Mouse (Mus musculus) embryo, embryonic 10.5 days (tissue): ENCODE measurements around the gene Uncx.
A peak's percentile ranks its signal among the peaks of the same experiment; 100 is the strongest.

Source experiments
- DNase-seq: peaks from one replicate; pipeline ENCODE4 v3.0.0-alpha.2; 2015; ENCODE audit warnings: low spot score

Uncx gene

DNA sequence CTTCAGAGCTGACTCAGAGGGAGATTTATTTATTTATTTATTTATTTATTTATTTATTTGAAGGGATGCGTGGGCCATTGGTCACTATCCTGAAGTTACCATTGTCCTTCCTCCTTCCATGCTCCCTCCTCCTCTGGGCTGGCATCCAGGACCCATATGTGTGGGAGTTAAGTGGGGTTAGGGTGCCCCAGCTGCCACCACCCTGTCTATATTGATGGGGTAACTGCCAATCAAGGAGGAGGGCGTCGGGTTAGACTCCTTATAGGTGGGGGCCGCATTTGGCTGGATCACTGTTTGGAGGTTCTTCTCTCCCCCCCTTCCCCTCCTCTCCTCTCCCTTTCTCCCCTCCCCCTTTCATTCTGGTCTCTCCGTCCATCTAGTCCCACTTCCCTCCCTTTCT, 738 bp upstream of the Uncx start:
- DNase-seq, result no peak

DNA sequence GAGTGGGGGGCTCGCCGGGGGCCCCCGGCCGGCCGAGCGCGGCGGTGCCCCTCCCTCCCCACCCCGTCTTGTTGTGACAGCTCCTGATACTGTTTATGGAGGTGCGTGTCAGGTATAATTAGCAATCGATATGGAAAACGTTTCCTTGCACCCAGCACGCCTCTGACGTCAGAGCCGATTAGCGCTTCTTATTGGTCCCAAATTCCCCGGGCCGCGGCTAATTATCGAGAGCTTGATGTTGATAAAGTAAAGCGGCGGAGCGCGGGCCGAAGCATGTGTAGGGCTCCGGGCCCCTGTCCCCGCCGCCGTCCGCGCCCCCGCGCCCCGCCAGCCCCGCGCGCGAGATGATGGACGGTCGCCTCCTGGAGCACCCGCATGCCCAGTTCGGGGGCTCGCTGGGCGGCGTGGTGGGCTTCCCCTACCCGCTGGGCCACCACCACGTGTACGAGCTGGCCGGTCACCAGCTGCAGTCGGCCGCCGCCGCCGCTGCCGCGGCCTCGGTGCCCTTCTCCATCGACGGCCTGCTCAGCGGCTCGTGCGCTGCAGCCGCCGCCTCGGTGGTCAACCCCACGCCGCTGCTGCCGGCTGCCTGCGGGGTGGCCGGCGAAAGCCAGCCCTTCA, 466 bp downstream of the Uncx start:
- DNase-seq, result peak; percentile 83

DNA sequence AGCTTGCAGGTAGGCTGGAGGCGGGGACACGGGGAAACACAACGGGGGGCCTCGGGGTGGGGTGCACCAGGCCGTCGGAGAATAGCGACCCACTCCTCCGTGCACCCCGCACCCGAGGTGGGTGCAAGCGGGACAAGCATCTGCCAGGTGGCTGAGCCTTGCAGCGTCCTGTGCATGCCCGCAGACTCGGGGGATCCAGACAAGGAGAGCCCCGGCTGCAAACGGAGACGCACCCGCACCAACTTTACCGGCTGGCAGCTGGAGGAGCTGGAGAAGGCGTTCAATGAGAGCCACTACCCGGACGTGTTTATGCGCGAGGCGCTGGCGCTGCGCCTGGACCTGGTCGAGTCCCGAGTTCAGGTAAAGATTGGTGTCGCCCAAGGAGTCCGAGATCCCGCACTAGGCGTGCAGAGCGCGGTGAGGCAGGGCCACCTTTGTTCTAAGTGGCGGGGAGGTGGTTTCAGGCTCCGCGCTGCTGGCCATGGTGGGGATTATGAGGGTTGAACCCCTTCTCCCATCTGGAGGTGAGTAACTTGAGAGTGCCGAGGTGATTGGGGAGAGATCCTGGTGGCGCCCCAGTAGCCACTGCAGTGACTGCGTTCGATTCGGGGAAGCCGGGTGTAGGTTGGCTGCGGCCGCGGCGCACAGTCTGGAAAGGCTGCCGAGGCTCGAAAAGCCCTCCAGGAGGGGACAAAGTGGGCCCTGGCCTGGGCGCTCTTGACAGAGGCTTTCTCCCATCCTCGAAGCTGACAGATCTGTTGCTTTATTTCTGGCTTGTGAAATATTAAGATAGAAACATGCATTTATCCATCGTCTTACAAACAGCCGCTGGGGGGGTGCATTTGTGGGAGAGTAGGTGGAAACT, 1.2 kb downstream of the Uncx start:
- peak; percentile 53 for DNase-seq

DNA sequence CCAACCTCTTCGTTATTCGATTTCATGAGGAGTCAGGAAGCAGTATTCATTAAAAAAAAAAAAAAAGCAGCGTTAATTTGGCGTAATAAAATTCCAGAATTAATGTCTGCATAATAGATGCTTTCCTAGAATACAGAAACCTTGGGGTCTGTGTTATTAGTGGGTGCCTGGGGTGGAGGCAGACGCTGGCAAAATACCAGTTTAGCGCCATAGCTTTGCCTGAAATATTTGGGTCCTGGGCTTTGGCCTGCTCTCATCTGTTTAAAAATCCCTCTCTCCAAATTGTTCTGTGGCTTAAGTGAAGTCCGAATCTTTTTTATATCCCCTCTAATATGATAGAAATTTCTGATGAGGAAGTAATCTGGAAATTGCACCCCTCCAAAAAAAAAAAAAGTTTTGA, 1.9 kb downstream of the Uncx start:
- DNase-seq, result no peak

DNA sequence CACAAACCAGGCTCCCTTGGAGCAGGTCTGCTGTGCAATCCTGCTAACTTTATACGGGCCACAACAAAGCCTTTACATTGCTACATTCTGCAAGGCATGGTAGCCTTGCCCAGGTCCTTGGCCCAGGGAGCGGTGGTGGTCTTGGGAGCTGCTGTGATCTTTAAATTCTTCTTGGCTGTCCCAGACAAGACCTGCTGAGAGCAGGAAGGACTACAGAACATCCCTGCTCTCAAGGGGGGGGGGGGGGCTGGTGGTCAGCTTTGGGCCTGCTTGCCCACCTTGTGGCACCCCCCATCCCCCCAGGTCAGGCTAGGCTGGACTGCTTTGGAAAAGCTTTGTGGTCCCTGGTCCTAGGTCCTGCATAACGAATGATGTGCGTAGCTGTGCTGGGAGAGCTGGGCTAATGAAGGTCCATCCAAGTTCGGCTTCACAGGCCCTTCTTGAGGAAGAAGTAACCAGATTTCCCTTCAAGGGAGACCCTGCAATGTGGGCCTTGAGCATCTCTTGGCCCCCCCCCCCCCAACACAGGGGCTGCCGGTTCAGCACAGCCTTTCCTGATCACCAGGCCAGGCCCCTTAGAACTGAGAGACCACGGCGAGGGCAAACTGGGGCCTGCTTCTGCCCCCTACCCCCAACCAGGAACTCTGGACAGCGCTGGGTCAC, 2.5 kb downstream of the Uncx start:
- DNase-seq, result peak; percentile 40

DNA sequence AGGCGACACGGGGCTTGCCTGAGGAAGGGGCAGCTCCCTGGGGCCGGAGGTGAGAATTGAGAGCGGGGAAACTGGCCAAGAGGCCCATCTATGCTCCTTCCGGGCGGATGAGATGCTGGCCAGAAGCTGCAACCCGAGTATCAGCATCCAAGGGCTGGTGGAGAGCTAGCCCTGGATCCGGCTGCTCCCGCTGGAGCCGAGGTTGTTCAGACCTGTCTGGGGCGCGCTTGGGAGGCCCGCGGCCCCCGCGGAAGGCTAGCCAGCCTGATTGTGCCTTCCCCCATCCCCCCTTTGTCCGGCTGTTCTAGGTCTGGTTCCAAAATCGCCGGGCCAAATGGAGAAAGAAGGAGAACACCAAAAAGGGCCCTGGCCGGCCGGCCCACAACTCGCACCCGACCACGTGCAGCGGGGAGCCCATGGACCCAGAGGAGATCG, 3.1 kb downstream of the Uncx start:
- peak; percentile 52 for DNase-seq

DNA sequence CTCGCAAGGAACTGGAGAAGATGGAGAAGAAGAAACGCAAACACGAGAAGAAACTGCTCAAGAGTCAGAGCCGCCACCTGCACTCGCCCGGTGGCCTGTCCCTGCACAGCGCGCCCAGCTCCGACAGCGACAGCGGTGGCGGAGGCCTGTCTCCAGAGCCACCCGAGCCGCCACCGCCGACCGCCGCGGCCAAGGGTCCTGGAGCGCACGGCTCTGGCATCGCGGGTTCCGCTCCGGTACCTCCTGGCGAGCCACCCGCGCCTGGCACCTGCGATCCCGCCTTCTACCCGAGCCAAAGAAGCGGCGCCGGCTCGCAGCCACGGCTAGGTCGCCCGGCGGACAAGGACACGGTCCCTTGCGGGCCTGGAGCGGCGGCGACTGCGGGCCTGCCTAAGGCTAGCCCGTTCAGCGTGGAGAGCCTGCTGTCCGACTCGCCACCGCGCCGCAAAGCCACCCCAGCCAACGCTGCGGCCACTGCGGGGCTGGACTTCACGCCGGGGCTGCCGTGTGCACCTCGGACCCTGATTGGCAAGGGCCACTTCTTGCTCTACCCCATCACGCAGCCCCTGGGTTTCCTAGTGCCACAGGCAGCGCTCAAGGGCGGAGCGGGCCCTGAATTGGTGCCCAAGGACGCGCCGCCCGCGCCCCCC, 3.6 kb downstream of the Uncx start:
- DNase-seq, result peak; percentile 44

DNA sequence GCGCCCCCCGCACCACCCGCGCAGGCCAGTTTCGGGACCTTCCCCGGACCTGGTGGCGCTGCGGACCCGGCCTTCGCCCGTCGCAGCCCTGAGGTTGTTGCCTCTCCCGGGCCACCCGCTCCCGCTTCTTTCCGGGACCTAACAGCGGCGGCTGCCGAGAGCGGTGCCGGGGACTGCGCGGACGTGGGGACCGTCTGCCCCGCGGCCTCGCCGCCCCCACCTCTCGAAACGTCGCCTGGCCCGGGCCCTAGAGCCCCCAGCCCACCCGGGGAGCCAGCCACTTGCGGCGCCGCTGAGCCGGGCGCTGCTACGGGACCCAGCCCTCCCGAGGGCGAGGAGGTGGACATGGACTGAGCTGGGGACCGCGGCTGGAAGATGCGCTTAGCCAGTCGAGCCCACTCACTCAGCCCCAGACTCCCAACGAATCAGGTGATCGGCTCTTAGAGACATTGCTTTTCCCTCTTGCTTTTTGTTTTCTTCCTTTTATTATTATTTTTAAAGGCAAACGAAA, 4.2 kb downstream of the Uncx start:
- DNase-seq, result peak; percentile 65

DNA sequence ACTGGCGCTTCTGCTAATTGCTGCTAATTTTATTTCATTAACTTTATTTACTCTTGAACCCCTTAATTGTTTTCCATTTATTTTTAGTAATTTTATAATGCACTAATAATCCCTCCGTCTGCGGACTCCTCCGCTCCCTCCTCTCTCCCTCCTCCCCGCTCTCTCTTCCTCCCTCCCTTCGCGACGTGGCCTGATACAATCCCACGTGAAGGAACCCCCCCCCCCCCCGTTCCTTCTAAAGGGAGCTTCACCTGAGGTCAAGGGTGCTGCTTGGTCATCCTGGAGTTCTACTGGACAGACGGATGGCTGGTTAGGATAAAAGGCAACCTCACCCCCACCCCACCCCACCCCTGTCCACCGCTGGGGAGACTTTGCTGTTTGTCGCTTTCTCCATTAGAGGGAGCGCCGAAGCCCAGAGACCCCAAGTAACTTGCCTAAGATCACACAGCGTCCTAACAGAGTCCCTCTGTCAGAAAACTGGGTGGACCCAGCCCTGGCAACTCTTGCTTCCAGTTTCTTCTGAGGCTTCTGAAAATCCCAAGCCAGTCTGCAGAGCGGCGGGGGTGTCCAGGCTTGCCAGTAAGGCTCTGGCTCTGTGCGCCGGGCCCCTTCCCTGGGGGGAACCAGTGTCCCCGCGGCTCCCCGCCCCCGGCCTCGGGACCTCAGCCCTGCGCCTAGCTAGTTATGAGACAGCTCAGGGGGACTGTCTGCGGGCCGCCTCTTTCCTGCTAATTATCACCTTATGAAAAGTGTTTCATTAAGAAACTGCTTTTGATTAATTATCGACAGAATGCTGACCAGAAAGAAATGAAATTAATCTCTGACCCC, 10.4 kb downstream of the Uncx start:
- DNase-seq, result peak; percentile 50

DNA sequence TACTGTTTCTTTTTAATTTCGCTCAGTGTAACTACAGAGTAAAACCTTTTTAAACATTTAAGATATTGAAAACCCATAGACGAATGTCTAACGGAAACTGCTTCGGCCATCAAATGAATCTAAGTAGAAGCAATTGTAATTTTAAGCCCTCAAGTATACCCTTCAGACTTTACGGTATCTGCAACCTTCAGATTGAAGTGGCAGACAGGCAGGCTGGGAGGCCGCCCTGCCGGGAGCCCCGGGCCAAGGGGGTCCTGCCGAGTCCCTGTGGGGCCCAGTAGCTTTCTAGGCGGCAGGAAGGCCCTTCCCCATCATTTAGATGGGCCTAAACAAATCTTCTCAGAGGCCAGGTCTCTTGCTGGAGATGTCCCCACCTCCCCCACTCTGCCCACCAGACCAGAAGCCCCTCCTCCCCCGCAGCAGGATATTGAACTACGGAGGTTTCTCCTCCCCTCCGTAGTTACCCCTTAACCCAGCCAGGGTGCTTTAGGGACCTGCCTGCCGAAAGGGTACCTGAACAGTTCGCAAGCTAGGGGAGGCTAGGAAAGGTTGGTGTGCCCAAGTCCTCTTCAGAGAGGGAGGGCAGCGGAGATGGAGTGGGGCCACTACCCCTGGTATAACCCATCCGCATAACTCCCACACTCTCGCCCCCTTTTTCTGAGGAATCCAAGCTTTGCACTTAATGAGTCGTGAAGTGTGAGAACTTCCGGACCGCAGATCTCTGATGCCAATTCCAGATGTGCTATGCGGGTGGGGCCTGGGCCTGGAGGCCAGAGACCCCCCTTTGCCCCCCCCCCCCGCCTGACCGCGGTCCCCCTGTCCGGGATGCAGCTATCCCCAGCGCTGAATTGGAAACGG, 11.4 kb downstream of the Uncx start:
- DNase-seq, result peak; percentile 55

DNA sequence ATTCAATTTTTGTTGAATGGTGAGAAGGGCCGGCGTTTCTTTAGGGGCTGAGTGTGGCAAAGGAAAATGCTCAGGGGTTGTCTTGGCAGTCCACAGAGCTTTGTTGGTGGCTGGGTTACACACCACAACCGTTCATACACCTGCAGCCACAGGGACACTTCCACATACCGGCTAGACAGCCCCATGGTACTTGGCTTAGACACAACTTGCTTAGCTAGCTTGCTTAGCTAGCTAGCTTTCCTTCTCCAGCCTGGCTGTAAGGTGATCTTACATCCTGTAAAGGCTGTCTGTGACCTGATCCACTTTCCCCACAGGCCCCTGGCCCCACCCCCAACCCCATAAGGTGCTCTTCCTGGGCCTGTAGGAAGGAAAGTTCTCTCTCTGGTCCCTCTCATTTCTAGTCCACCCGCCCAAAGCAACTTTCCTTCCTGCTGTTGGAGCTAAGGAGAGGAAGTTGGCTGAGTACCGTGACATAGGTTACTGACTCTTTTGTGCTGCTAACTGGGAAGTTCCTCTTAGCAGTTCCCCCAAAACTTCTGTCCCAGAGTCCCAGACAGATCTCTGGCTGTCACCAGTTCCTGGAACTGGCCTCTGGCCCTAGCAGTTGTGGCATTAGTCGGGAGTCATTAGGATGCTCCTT, 12.3 kb downstream of the Uncx start:
- DNase-seq, result peak; percentile 39

DNA sequence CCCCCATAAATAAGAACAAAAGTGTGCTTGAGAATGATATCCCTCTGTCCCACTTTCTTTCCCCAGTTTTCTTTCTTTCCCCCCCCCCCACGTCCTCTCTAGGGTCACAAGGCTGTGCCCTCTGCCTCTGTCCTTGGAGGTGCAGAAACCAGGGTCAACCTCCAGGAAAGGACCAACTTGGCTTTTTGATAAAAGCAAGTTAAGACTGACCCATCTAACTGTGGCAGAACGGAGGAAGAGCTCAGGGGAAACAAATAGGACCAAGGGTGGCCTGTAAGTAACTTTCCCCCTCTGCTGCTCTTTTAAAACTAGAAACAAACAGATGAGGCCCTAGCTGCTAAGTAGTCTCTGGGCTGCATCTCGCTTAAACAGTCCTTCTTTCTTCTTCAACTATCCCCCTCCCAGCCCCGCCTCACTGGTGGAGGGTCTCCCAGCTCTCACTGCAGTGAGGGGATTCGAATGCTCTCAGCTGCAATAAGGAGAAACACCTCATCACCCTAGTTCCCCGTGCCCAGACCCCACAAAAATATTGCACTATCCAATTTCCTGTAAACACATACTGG, 12.9 kb downstream of the Uncx start:
- peak; percentile 54 for DNase-seq

DNA sequence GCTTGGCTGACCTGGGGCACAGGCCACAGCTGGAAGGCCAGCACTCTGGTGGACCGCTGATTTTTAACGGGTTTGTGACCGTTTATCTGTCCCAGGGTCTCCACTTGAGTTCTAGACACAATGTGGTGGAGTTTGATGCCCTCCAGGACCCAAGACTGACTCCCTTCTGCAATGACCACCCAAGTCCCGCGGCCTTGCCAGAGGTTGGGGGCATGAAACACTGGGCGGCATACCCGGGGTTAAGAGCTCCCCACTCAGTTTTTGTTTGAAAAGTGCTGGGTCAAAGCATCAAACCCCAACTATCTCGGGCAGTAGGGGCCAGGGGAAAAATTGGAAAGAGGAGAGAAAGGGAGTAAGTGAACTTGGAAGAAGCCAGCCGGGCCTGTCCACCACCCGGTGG, 13.8 kb downstream of the Uncx start:
- no peak for DNase-seq

DNA sequence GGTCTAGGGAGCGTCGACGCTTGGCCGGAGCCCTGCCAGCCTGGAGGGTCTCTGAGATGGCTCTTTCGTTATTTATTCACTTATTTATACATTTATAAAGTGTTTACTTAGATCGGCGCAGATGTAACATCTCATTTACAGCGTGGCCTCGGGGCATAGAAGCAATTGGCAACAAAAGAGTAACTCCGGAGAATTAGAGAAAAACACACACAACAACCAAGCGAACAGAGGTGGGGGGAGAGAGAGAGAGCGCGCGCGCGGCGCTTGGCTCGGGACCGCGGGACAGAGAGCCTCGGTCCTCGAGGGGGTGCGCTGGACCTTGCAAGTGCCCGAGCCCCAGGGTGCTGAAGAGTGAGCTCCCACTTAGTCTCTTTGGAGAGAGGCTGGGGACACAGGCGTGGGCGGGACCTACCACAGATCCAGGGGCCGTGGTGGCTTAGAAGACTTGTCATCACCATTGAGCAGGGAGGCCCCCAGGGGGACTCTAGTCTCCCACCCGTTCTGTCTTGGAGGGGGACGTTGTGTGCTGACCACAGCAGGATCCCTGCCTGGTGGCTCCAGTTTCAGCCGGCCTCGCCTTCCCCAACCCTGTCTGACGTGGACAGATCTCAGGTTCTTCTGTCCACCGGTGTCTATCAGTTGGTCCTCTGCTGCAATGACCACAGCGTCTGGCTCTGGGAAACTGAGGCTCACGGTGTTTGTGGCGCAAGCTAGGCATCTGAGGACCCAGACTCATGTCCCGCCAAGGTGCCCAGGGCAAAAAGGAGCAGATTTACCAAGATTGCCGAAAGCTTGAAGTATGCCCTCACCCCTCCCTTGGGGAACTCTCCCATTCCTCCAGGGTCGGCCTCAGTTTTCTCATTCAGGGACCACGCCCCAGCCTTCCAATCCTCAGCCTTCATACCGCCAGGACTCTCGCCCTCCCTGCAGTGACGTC, 14.5 kb downstream of the Uncx start:
- DNase-seq, result peak; percentile 61

DNA sequence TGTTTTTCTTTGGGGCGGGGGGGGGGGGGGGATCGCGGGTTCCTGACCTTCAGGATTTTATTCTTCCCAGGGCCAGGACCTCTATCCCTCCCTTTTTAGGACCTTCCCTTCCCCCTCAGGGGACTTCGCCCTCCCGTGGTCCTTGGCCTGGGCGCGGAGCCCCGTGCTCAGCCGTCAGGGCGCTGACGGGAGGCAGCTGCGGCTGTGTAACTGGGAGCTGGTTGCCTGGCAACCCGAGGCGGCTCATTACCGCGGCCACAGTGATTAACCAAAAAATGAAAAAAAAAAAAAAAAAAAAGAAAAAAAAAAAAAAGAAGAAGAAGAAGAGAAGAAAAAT, 15.1 kb downstream of the Uncx start:
- peak; percentile 76 for DNase-seq

DNA sequence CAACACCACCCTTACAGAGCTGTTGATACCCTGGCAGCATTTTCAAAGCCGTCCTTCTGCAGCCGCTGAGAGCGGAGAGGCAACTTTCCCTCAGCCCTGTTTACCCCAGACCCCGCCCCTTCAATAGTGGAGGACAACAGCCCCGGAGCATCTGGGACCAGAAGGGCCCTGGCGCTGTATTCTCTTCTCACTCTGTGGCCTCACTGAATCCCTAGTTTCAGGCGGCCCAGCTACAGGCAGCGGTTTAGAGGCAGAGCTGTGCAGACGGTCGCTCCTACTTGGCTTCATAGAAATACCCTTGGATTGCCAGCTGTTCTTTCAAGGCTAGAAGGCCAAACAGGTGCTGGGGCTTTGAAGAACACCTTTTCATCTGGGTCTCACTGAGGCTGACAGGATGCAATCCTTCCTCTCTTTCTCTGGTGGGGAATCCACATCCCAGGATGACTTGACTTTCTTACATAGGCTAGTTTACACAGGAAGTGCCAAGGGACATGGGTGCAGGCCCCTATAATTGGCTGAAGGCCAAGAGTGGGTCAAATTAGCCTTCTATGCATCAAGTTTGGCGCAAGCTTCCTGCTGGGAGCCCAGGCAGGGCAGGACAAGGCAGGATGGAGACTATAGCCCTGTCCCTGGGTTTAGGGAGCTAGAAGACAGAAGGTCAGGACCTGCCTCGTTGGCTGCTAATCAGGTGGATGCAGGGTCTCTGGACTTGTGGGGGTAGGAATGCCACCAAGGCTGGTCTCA, 15.8 kb downstream of the Uncx start:
- peak; percentile 78 for DNase-seq

DNA sequence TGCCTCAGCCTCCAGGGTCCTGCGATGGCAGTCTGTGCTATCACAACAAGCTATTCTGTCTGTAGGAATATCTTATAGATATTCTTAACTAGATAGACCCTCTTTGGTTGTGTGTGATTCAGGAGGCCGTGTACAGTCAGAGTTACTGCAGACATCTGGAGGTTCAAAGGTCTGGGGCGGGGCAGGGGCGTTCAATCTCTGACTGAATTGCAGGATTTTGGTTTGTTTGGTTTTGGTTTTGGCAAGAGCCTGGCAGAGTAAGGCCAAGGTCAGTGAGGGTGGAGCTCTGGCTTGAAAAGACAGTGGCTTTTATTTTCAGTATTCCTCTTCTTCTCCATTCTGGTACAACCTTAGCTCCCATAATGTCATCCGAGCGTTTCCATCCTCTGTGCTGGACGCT, 16.5 kb downstream of the Uncx start:
- no peak for DNase-seq
